Mouse (Mus musculus): Measurements from ENCODE around the gene Mmaa.

GRCm38 (mm10) chr8:79274940-79275339, 19.8 kb downstream of the Mmaa start:
- TF ChIP-seq CTCF (IDR thresholded peaks at IDR 0.05), result no peak
- TF ChIP-seq POLR2A (IDR thresholded peaks at IDR 0.05; ENCODE audit: insufficient read depth, low read depth, low read length), result no peak

Measured in heart, adult 2 months (tissue).